ENCODE assay signal across 27 mouse cellular contexts in the genomic region with DNA sequence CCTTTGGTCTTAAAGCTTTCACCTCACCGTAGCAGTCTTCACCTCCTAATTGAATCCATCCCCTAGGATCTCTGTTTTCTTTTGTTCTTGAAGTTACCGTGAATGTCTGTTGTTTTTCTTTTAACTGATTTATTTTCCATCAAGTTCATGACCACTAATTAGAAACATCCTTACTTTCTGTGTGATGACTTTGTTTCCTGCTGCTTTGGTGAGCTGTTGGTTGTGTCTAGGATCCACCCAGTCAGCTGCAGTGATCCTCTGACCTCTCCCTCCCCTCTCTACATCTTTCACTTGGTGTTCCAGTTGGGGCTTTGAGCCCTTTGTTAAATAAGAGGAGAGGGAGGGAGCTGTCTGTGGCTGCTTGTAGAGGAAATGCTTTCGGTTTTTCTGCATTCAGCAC. TPM values are rescaled to one million over a fixed set of nuclear protein-coding genes. Genes with fewer than 3 reads are reported as not detected.
DNase-seq lines count a peak whose midpoint lies in the region; ATAC-seq and TF ChIP-seq lines count a peak whose summit lies in the region.
"Had no signal": no experiment of that assay in that cellular context is flagged by ENCODE, and none has a peak within 500 bp of the region (broad histone marks: within the 10 kb centered on the region; RNA-seq: fewer than 3 reads in every experiment).

No protein-coding gene starts in this region.

- no peaks in the 10 kb centered on the region for H3K36me3 ChIP-seq in kidney, embryonic 14.5 days (ENCODE audit: control insufficient read depth, insufficient read depth, low read length)
- H3K36me3 ChIP-seq in forebrain, postnatal 0 days (ENCODE audit: insufficient read depth): no peaks in the 10 kb centered on the region
- H3K36me3 ChIP-seq: heart, embryonic 15.5 days; midbrain, embryonic 13.5 days had no signal

- H3K4me3 ChIP-seq in kidney, embryonic 14.5 days (ENCODE audit: low read length): no peak overlapping the region
- H3K4me3 ChIP-seq in forebrain, postnatal 0 days (ENCODE audit: low read depth, low read length): no peak overlapping the region
- H3K4me3 ChIP-seq: heart, embryonic 15.5 days; midbrain, embryonic 13.5 days; myocyte had no signal

- H3K27ac ChIP-seq in kidney, embryonic 14.5 days (ENCODE audit: low read depth, low read length): no peak overlapping the region
- H3K27ac ChIP-seq in forebrain, postnatal 0 days (ENCODE audit: low read depth, low read length): no peak overlapping the region
- H3K27ac ChIP-seq: heart, embryonic 15.5 days; midbrain, embryonic 13.5 days had no signal

- ATAC-seq in kidney, embryonic 14.5 days (ENCODE audit: low FRiP score, low TSS enrichment): peak; percentile 32; the same call in 1 of the 2 replicates
- ATAC-seq in forebrain, postnatal 0 days: no peak
- ATAC-seq: forebrain, embryonic 14.5 days; lung, postnatal 0 days; midbrain, embryonic 13.5 days had no signal

- H3K9me3 ChIP-seq in kidney, embryonic 14.5 days (ENCODE audit: control insufficient read depth, low read length): no peaks in the 10 kb centered on the region
- H3K9me3 ChIP-seq in forebrain, postnatal 0 days (ENCODE audit: low read length): no peaks in the 10 kb centered on the region
- H3K9me3 ChIP-seq: heart, embryonic 15.5 days; midbrain, embryonic 13.5 days had no signal

- H3K4me2 ChIP-seq in kidney, embryonic 14.5 days (replicated peaks; ENCODE audit: low read depth, low read length): no peak overlapping the region
- no peak overlapping the region for H3K4me2 ChIP-seq in forebrain, postnatal 0 days (ENCODE audit: low read depth)
- H3K4me2 ChIP-seq: heart, embryonic 15.5 days; midbrain, embryonic 13.5 days had no signal

- DNase-seq in kidney, adult 18-20 months: no peak
- peak; percentile 42 for DNase-seq in Muller cell, postnatal 12 days (ENCODE audit: inconsistent ontology term)
- DNase-seq in embryo, embryonic 9.5 days (ENCODE audit: extremely low spot score): peak; percentile 18
- peak; percentile 22 for DNase-seq in hindlimb bud, embryonic 11.5 days (ENCODE audit: extremely low spot score, low read depth, low spot score)
- no peak for DNase-seq in cerebellum, adult 9-10 months
- DNase-seq in heart, postnatal 10 days: no peak
- DNase-seq in forebrain, postnatal 0 days: no peak
- DNase-seq: adrenal gland, postnatal 36 days; cerebellum, adult 18-20 months; cerebellum, postnatal 36 days; gastrocnemius, postnatal 36 days; kidney, postnatal 36 days; liver; thymus, postnatal 25 days had no signal

- no peak overlapping the region for H3K9ac ChIP-seq in kidney, embryonic 14.5 days (ENCODE audit: low read depth, low read length)
- no peak overlapping the region for H3K9ac ChIP-seq in forebrain, postnatal 0 days
- H3K9ac ChIP-seq: heart, embryonic 15.5 days; midbrain, embryonic 13.5 days had no signal

- no peak for TF ChIP-seq CTCF in forebrain, postnatal 0 days (IDR thresholded peaks at IDR 0.05; ENCODE audit: low read depth)

- 24% methylated on average over 3 of the region's 3 CpGs for WGBS in kidney, embryonic 14.5 days
- WGBS in forebrain, postnatal 0 days: 28% methylated on average over 3 of the region's 3 CpGs

- no peaks in the 10 kb centered on the region for H3K27me3 ChIP-seq in kidney, embryonic 14.5 days (ENCODE audit: control insufficient read depth, insufficient read depth, low read length)
- H3K27me3 ChIP-seq in forebrain, postnatal 0 days (ENCODE audit: insufficient read depth, low read length): no peaks in the 10 kb centered on the region
- H3K27me3 ChIP-seq: CH12.LX; heart, embryonic 15.5 days; midbrain, embryonic 13.5 days had no signal

- no peaks in the 10 kb centered on the region for H3K4me1 ChIP-seq in kidney, embryonic 14.5 days (ENCODE audit: control insufficient read depth, insufficient read depth, low read length)
- H3K4me1 ChIP-seq in forebrain, postnatal 0 days (ENCODE audit: insufficient read depth): no peaks in the 10 kb centered on the region
- H3K4me1 ChIP-seq: heart, embryonic 15.5 days had no signal

- intact Hi-C loops in heart, postnatal 10 days (cut with DNase I): no loop called here

RNA-seq across cellular contexts. Expression of gene Ccdc169, which starts 11.0 kb away (rescaled TPM):
- not detected in 2 replicates for polyA plus RNA-seq in kidney, embryonic 14.5 days (2014; fragmentation: Nextera tagmentation; extraction: Ambion mirVana)
- under 1 TPM; 0.10 to 0.15 TPM for total RNA-seq in heart, postnatal 10 days (2021)
- total RNA-seq in forebrain, postnatal 0 days (2014; rRNA removed): 0.08 TPM in 1 of 2 replicates, not detected in the other
- polyA plus RNA-seq in forebrain, postnatal 0 days (2015; fragmentation: Nextera tagmentation; extraction: Ambion mirVana): 0.06 TPM in 1 of 2 replicates, not detected in the other
- total RNA-seq: hematopoietic stem cell, adult 5-6 weeks; neutrophil, adult 5-6 weeks had no signal
- polyA plus RNA-seq: forebrain, embryonic 14.5 days; heart, embryonic 15.5 days; intestine, embryonic 14.5 days; liver, embryonic 16.5 days; lung, postnatal 0 days had no signal

RNA-seq across cellular contexts. Expression of gene Sohlh2, which starts 33.7 kb away (rescaled TPM):
- polyA plus RNA-seq in kidney, embryonic 14.5 days (2014; fragmentation: Nextera tagmentation; extraction: Ambion mirVana): not detected in 2 replicates
- not detected for total RNA-seq in heart, postnatal 10 days (2021)
- not detected in 2 replicates for total RNA-seq in forebrain, postnatal 0 days (2014; rRNA removed)
- not detected in 2 replicates for polyA plus RNA-seq in forebrain, postnatal 0 days (2015; fragmentation: Nextera tagmentation; extraction: Ambion mirVana)
- total RNA-seq: adrenal gland, postnatal 36 days; CH12.LX; gastrocnemius, postnatal 36 days; heart, adult 8-10 months; hematopoietic stem cell, adult 5-6 weeks; MEL; neutrophil, adult 5-6 weeks had no signal
- polyA plus RNA-seq: forebrain, embryonic 14.5 days; intestine, embryonic 14.5 days; liver, embryonic 16.5 days; lung, postnatal 0 days; midbrain, embryonic 13.5 days had no signal

RNA-seq across cellular contexts. Expression of gene Spg20, which starts 36.2 kb away (rescaled TPM):
- polyA plus RNA-seq in kidney, embryonic 14.5 days (2014; fragmentation: Nextera tagmentation; extraction: Ambion mirVana): 33.4 and 49.6 TPM in 2 replicates
- total RNA-seq in heart, postnatal 10 days (2021): 10 to 100 TPM; 38.7 to 45.3 TPM
- 14.1 and 14.7 TPM in 2 replicates for total RNA-seq in forebrain, postnatal 0 days (2014; rRNA removed)
- polyA plus RNA-seq in forebrain, postnatal 0 days (2015; fragmentation: Nextera tagmentation; extraction: Ambion mirVana): 6.5 and 9.2 TPM in 2 replicates

Comparison
In these comparisons a context has a peak if more than half of its experiments do, and no peak if none do; other contexts are left out.
1. DNase-seq: peak in Muller cell, postnatal 12 days (single experiment), embryo, embryonic 9.5 days (single experiment) and hindlimb bud, embryonic 11.5 days (single experiment); none in kidney, adult 18-20 months (single experiment), cerebellum, adult 9-10 months (single experiment), heart, postnatal 10 days (0 of 2) and forebrain, postnatal 0 days (single experiment).